Mouse (Mus musculus): ENCODE measurements around the gene Asic2. TPM values are rescaled to one million over a fixed set of nuclear protein-coding genes. Genes with fewer than 3 reads are reported as not detected.

Gene Asic2
- polyA plus RNA-seq, 1 experiment from 2014 or later, result 0.07 TPM

GRCm38 (mm10) chr11:81722071-81722470 lies 246.2 kb downstream of the Asic2 start:
- WGBS, result 56% methylated on average over 2 of the region's 2 CpGs
- H3K4me3 ChIP-seq, result no peak overlapping the region

GRCm38 (mm10) chr11:81714801-81715200 lies 253.5 kb downstream of the Asic2 start:
- no peaks in the 10 kb centered on the region for H3K9me3 ChIP-seq
- H3K4me2 ChIP-seq, result no peak overlapping the region
- no peaks in the 10 kb centered on the region for H3K4me1 ChIP-seq
- 69% methylated on average over 4 of the region's 4 CpGs for WGBS
- H3K27me3 ChIP-seq (replicated peaks), result no peaks in the 10 kb centered on the region
- H3K4me3 ChIP-seq, result no peak overlapping the region
- ATAC-seq (ENCODE audit: extremely low read depth, insufficient number of reproducible peaks, low FRiP score, low TSS enrichment), result no peak
- H3K36me3 ChIP-seq, result no peaks in the 10 kb centered on the region
- H3K27ac ChIP-seq (replicated peaks), result no peak overlapping the region
- H3K9ac ChIP-seq, result no peak overlapping the region

More at GRCm38 (mm10) chr11:81722071-81722470, 246.2 kb downstream of the Asic2 start:
- Histone ChIP-seq H3K4me1 (no peaks in the 10 kb centered on the region), H3K36me3 (no peaks in the 10 kb centered on the region), H3K27ac (replicated peaks) (no peak overlapping the region), H3K9ac (no peak overlapping the region), H3K4me2 (no peak overlapping the region), H3K9me3 (no peaks in the 10 kb centered on the region), H3K27me3 (replicated peaks) (peaks cover 13% of the 10 kb centered on the region; the same call in 1 of the 2 replicates)
- no peak for ATAC-seq (ENCODE audit: extremely low read depth, insufficient number of reproducible peaks, low FRiP score, low TSS enrichment)

GRCm38 (mm10) chr11:81706996-81707395 lies 261.3 kb downstream of the Asic2 start:
- H3K9ac ChIP-seq, result no peak overlapping the region
- no peaks in the 10 kb centered on the region for H3K36me3 ChIP-seq
- H3K9me3 ChIP-seq, result no peaks in the 10 kb centered on the region
- WGBS, result 54% methylated on average over 5 of the region's 5 CpGs
- H3K4me2 ChIP-seq, result no peak overlapping the region
- no peak overlapping the region for H3K4me3 ChIP-seq
- H3K27me3 ChIP-seq (replicated peaks), result no peaks in the 10 kb centered on the region
- ATAC-seq (ENCODE audit: extremely low read depth, insufficient number of reproducible peaks, low FRiP score, low TSS enrichment), result no peak
- H3K4me1 ChIP-seq, result no peaks in the 10 kb centered on the region
- H3K27ac ChIP-seq (replicated peaks), result no peak overlapping the region

- H3K4me2 ChIP-seq, result no peak overlapping the region
- H3K4me3 ChIP-seq, result no peak overlapping the region
- H3K27ac ChIP-seq (replicated peaks), result no peak overlapping the region
- H3K27me3 ChIP-seq (replicated peaks), result 0 out of 2 replicates have a peak, but pooled peaks cover 5% of the 10 kb centered on the region
- no peak for ATAC-seq (ENCODE audit: extremely low read depth, insufficient number of reproducible peaks, low FRiP score, low TSS enrichment)
- no peaks in the 10 kb centered on the region for H3K9me3 ChIP-seq
- no peaks in the 10 kb centered on the region for H3K4me1 ChIP-seq
- 46% methylated on average over 1 of the region's 1 CpGs for WGBS
- no peak overlapping the region for H3K9ac ChIP-seq
- no peaks in the 10 kb centered on the region for H3K36me3 ChIP-seq
These were observed 270.2 kb downstream of the Asic2 start for GRCm38 (mm10) chr11:81698008-81698407.

GRCm38 (mm10) chr11:81695501-81695900 lies 272.8 kb downstream of the Asic2 start:
- no peak for ATAC-seq (ENCODE audit: extremely low read depth, insufficient number of reproducible peaks, low FRiP score, low TSS enrichment)
- Histone ChIP-seq H3K36me3 (no peaks in the 10 kb centered on the region), H3K4me2 (no peak overlapping the region), H3K4me3 (no peak overlapping the region), H3K9me3 (no peaks in the 10 kb centered on the region), H3K27me3 (replicated peaks) (0 out of 2 replicates have a peak, but pooled peaks cover 3% of the 10 kb centered on the region), H3K9ac (no peak overlapping the region), H3K27ac (replicated peaks) (no peak overlapping the region), H3K4me1 (no peaks in the 10 kb centered on the region)
- 78% methylated on average over 2 of the region's 2 CpGs for WGBS

- H3K4me2 ChIP-seq, result no peak overlapping the region
- no peak overlapping the region for H3K9ac ChIP-seq
- H3K27ac ChIP-seq (replicated peaks), result no peak overlapping the region
- 72% methylated on average over 2 of the region's 2 CpGs for WGBS
- no peaks in the 10 kb centered on the region for H3K9me3 ChIP-seq
- ATAC-seq (ENCODE audit: extremely low read depth, insufficient number of reproducible peaks, low FRiP score, low TSS enrichment), result no peak
- no peaks in the 10 kb centered on the region for H3K4me1 ChIP-seq
- no peaks in the 10 kb centered on the region for H3K36me3 ChIP-seq
- H3K4me3 ChIP-seq, result no peak overlapping the region
- no peaks in the 10 kb centered on the region for H3K27me3 ChIP-seq (replicated peaks)
These were observed 287.7 kb downstream of the Asic2 start for GRCm38 (mm10) chr11:81680511-81680910.

GRCm38 (mm10) chr11:81671724-81672123 lies 296.5 kb downstream of the Asic2 start:
- no peaks in the 10 kb centered on the region for H3K27me3 ChIP-seq (replicated peaks)
- H3K9ac ChIP-seq, result no peak overlapping the region
- H3K4me1 ChIP-seq, result no peaks in the 10 kb centered on the region
- no peak overlapping the region for H3K27ac ChIP-seq (replicated peaks)
- no peak overlapping the region for H3K4me3 ChIP-seq
- no peak for ATAC-seq (ENCODE audit: extremely low read depth, insufficient number of reproducible peaks, low FRiP score, low TSS enrichment)
- H3K4me2 ChIP-seq, result no peak overlapping the region
- H3K9me3 ChIP-seq, result no peaks in the 10 kb centered on the region
- no peaks in the 10 kb centered on the region for H3K36me3 ChIP-seq

- Histone ChIP-seq H3K27ac (replicated peaks) (no peak overlapping the region), H3K4me1 (no peaks in the 10 kb centered on the region), H3K4me2 (no peak overlapping the region), H3K36me3 (no peaks in the 10 kb centered on the region), H3K9ac (no peak overlapping the region), H3K27me3 (replicated peaks) (no peaks in the 10 kb centered on the region), H3K9me3 (no peaks in the 10 kb centered on the region), H3K4me3 (no peak overlapping the region)
- WGBS, result 61% methylated on average over 3 of the region's 3 CpGs
- ATAC-seq (ENCODE audit: extremely low read depth, insufficient number of reproducible peaks, low FRiP score, low TSS enrichment), result no peak
These were observed 297.8 kb downstream of the Asic2 start for GRCm38 (mm10) chr11:81670436-81670835.

- WGBS, result 58% methylated on average over 1 of the region's 1 CpGs
- H3K4me1 ChIP-seq, result no peaks in the 10 kb centered on the region
- ATAC-seq (ENCODE audit: extremely low read depth, insufficient number of reproducible peaks, low FRiP score, low TSS enrichment), result no peak
- no peak overlapping the region for H3K27ac ChIP-seq (replicated peaks)
- H3K4me3 ChIP-seq, result no peak overlapping the region
- H3K9me3 ChIP-seq, result no peaks in the 10 kb centered on the region
- H3K36me3 ChIP-seq, result no peaks in the 10 kb centered on the region
- H3K9ac ChIP-seq, result no peak overlapping the region
- H3K4me2 ChIP-seq, result no peak overlapping the region
- H3K27me3 ChIP-seq (replicated peaks), result no peaks in the 10 kb centered on the region; the same call in 1 of the 2 replicates
These were observed 309.4 kb downstream of the Asic2 start for GRCm38 (mm10) chr11:81658850-81659249.

- WGBS, result 51% methylated on average over 2 of the region's 2 CpGs
- Histone ChIP-seq H3K27ac (replicated peaks) (no peak overlapping the region), H3K4me1 (no peaks in the 10 kb centered on the region), H3K27me3 (replicated peaks) (no peaks in the 10 kb centered on the region), H3K36me3 (no peaks in the 10 kb centered on the region), H3K4me3 (no peak overlapping the region), H3K9ac (no peak overlapping the region), H3K9me3 (no peaks in the 10 kb centered on the region), H3K4me2 (no peak overlapping the region)
- ATAC-seq (ENCODE audit: extremely low read depth, insufficient number of reproducible peaks, low FRiP score, low TSS enrichment), result no peak
These were observed 311.1 kb downstream of the Asic2 start for GRCm38 (mm10) chr11:81657121-81657520.

GRCm38 (mm10) chr11:81647828-81648227 lies 320.4 kb downstream of the Asic2 start:
- H3K4me1 ChIP-seq, result no peaks in the 10 kb centered on the region
- no peak overlapping the region for H3K9ac ChIP-seq
- no peak overlapping the region for H3K27ac ChIP-seq (replicated peaks)
- no peaks in the 10 kb centered on the region for H3K36me3 ChIP-seq
- H3K4me2 ChIP-seq, result no peak overlapping the region
- no peak overlapping the region for H3K4me3 ChIP-seq
- WGBS, result 31% methylated on average over 4 of the region's 4 CpGs
- H3K27me3 ChIP-seq (replicated peaks), result 0 out of 2 replicates have a peak, but pooled peaks cover 6% of the 10 kb centered on the region
- H3K9me3 ChIP-seq, result no peaks in the 10 kb centered on the region
- no peak for ATAC-seq (ENCODE audit: extremely low read depth, insufficient number of reproducible peaks, low FRiP score, low TSS enrichment)

GRCm38 (mm10) chr11:81645549-81645948 lies 322.7 kb downstream of the Asic2 start:
- no peak overlapping the region for H3K9ac ChIP-seq
- no peak for ATAC-seq (ENCODE audit: extremely low read depth, insufficient number of reproducible peaks, low FRiP score, low TSS enrichment)
- H3K9me3 ChIP-seq, result no peaks in the 10 kb centered on the region
- WGBS, result 74% methylated on average over 3 of the region's 3 CpGs
- H3K4me1 ChIP-seq, result no peaks in the 10 kb centered on the region
- H3K27ac ChIP-seq (replicated peaks), result no peak overlapping the region
- no peak overlapping the region for H3K4me2 ChIP-seq
- H3K4me3 ChIP-seq, result no peak overlapping the region
- 0 out of 2 replicates have a peak, but pooled peaks cover 6% of the 10 kb centered on the region for H3K27me3 ChIP-seq (replicated peaks)
- H3K36me3 ChIP-seq, result no peaks in the 10 kb centered on the region

Measured in heart, embryonic 13.5 days (tissue).